Mouse (Mus musculus) liver, adult 2 months (tissue): Measurements from ENCODE around the gene Cbln3.

Source experiments
- CTCF ChIP-seq: fragments of 200-500 bp; IDR thresholded peaks from 2 replicates; pipeline ENCODE4 v1.5.1; 2011; ENCODE audit warnings: low read depth, low read length, control low read depth
- POLR2A ChIP-seq: fragments of 200-500 bp; IDR thresholded peaks from 2 replicates; pipeline ENCODE4 v1.6.1; 2011; ENCODE audit warnings: low read length, control low read depth; ENCODE audit not compliant: insufficient read depth; ENCODE audit errors: extremely low read depth

DNA sequence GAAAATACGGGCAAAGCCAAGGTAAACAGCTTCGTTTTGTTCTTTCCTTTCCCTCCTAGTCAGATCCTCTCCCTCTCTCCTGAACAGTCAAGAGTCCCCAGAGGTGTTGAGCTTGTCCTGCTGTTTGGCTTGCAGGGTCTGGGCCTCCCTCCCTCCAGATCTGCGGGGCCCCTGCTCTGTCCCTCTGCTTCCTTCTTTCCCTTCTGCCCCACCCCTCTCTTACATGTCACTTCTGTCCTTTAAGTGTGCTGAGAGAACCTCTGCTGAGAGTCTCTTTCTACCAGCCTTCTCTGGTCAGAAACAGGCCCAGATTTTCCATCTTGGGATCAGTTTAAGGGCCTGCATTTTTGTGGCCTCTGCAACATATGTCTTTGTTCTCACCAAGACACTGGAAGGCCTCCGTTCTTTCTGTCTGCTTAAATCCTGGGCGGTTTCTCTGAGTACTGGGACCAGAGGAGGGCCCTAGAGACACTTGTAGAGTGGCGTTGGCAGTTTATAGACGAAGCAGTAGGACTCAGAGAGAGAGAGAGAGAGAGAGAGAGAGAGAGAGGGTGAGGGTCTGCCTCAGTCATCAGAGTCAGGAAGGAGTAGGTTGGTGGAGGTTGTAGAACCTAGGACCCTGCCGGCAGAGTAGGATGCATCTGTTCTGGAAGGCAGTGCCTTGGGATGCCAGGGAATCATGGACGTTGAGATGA is 29.6 kb downstream of the Cbln3 start:
- TF ChIP-seq CTCF (no peak), POLR2A (no peak)
